Mouse (Mus musculus) kidney, embryonic 16.5 days (tissue): ENCODE measurements around the gene Itga2b. TPM values are rescaled to one million over a fixed set of nuclear protein-coding genes. Genes with fewer than 3 reads are reported as not detected.

Experiments used
- ATAC-seq: fragments of 200-750 bp; cut with Nextera tagmentation; 2 replicates; pipeline ENCODE4 v1.8.0; 2017; ENCODE audit warnings: moderate TSS enrichment; ENCODE audit not compliant: low FRiP score, low TSS enrichment
- H3K27ac ChIP-seq: fragments of 300-500 bp; sonication (generic); 2 replicates; pipeline ENCODE4 v1.5.1; 2014; ENCODE audit warnings: low read length
- H3K27me3 ChIP-seq: fragments of 300-500 bp; sonication (generic); 2 replicates; pipeline ENCODE4 v1.6.1; 2014; ENCODE audit warnings: low read length, control low read depth, mixed read lengths; ENCODE audit not compliant: insufficient read depth
- H3K36me3 ChIP-seq: fragments of 300-500 bp; sonication (generic); 2 replicates; pipeline ENCODE4 v1.6.1; 2014; ENCODE audit warnings: low read length, control low read depth, mixed read lengths; ENCODE audit not compliant: insufficient read depth
- H3K4me1 ChIP-seq: fragments of 300-500 bp; sonication (generic); 2 replicates; pipeline ENCODE4 v1.6.1; 2014; ENCODE audit warnings: low read length, control low read depth, mixed read lengths; ENCODE audit not compliant: insufficient read depth
- H3K4me2 ChIP-seq: fragments of 300-500 bp; sonication (generic); replicated peaks from 2 replicates; pipeline ENCODE4 v1.6.1; 2014; ENCODE audit warnings: low read depth, low read length
- H3K4me3 ChIP-seq: fragments of 300-500 bp; sonication (generic); 2 replicates; pipeline ENCODE4 v1.5.1; 2014; ENCODE audit warnings: mild to moderate bottlenecking, low read length
- H3K9ac ChIP-seq: fragments of 300-500 bp; sonication (generic); replicated peaks from 2 replicates; pipeline ENCODE4 v1.6.1; 2014; ENCODE audit warnings: low read length
- H3K9me3 ChIP-seq: fragments of 300-500 bp; sonication (generic); 2 replicates; pipeline ENCODE4 v1.6.1; 2016; ENCODE audit warnings: low read length, control low read depth
- WGBS: fragments of 180-500 bp; shearing (Covaris S2); extraction: QIAGEN DNeasy Blood & Tissue Kit; methylation state at CpG from one replicate; pipeline ENCODE4 v1.1.7; 2014; 5-methylcytosine and 5-hydroxymethylcytosine counted together
- polyA plus RNA-seq: library from polyadenylated mRNA; unstranded; fragments of >200 nt; fragmentation: Nextera tagmentation; extraction: Ambion mirVana; gene quantifications from 2 replicates; pipeline ENCODE4 v1.2.1, GENCODE M21; 2015

Gene Itga2b
- polyA plus RNA-seq, 1 experiment from 2014 or later, result 10.8 TPM

- ATAC-seq, result peak; percentile 84
- Histone ChIP-seq H3K9ac (no peak overlapping the region), H3K4me1 (no peaks in the 10 kb centered on the region), H3K4me2 (no peak overlapping the region), H3K4me3 (no peak overlapping the region), H3K36me3 (peaks cover 12% of the 10 kb centered on the region), H3K27me3 (no peaks in the 10 kb centered on the region), H3K9me3 (no peaks in the 10 kb centered on the region), H3K27ac (no peak overlapping the region)
- 72% methylated on average over 11 of the region's 11 CpGs for WGBS
Measured at GRCm38 (mm10) chr11:102486733-102487386, 16.9 kb upstream of the Itga2b start.

- Histone ChIP-seq H3K36me3 (peaks cover 56% of the 10 kb centered on the region), H3K9me3 (no peaks in the 10 kb centered on the region), H3K4me1 (no peaks in the 10 kb centered on the region), H3K4me2 (no peak overlapping the region), H3K27me3 (no peaks in the 10 kb centered on the region), H3K9ac (no peak overlapping the region), H3K4me3 (no peak overlapping the region), H3K27ac (no peak overlapping the region)
- no peak for ATAC-seq
- whole genome bisulfite sequencing, result 92% methylated on average over 10 of the region's 10 CpGs
Measured at GRCm38 (mm10) chr11:102481779-102482178, 11.9 kb upstream of the Itga2b start.

- Histone ChIP-seq H3K27me3 (no peaks in the 10 kb centered on the region), H3K36me3 (peaks cover 49% of the 10 kb centered on the region)
- WGBS, result 97% methylated on average over 4 of the region's 4 CpGs
Measured at GRCm38 (mm10) chr11:102480897-102481296, 11.0 kb upstream of the Itga2b start.

GRCm38 (mm10) chr11:102480111-102480510, 10.2 kb upstream of the Itga2b start:
- H3K4me3 ChIP-seq, result no peak overlapping the region
- H3K27ac ChIP-seq, result no peak overlapping the region
- H3K9ac ChIP-seq, result no peak overlapping the region
- peaks cover 45% of the 10 kb centered on the region for H3K36me3 ChIP-seq
- no peaks in the 10 kb centered on the region for H3K27me3 ChIP-seq
- H3K4me2 ChIP-seq, result no peak overlapping the region
- H3K4me1 ChIP-seq, result no peaks in the 10 kb centered on the region
- WGBS, result 95% methylated on average over 15 of the region's 15 CpGs
- no peak for ATAC-seq
- H3K9me3 ChIP-seq, result no peaks in the 10 kb centered on the region

More at GRCm38 (mm10) chr11:102480897-102481296, 11.0 kb upstream of the Itga2b start:
- Histone ChIP-seq H3K4me3 (no peak overlapping the region), H3K4me2 (no peak overlapping the region), H3K4me1 (no peaks in the 10 kb centered on the region), H3K9ac (no peak overlapping the region), H3K9me3 (no peaks in the 10 kb centered on the region), H3K27ac (no peak overlapping the region)
- no peak for ATAC-seq

GRCm38 (mm10) chr11:102479581-102479980, 9.7 kb upstream of the Itga2b start:
- no peak overlapping the region for H3K4me2 ChIP-seq
- H3K4me1 ChIP-seq, result no peaks in the 10 kb centered on the region
- H3K4me3 ChIP-seq, result no peak overlapping the region
- no peaks in the 10 kb centered on the region for H3K27me3 ChIP-seq
- WGBS, result 94% methylated on average over 23 of the region's 23 CpGs
- H3K36me3 ChIP-seq, result peaks cover 45% of the 10 kb centered on the region
- no peak overlapping the region for H3K9ac ChIP-seq
- ATAC-seq, result no peak
- no peak overlapping the region for H3K27ac ChIP-seq
- no peaks in the 10 kb centered on the region for H3K9me3 ChIP-seq

GRCm38 (mm10) chr11:102478671-102479070, 8.7 kb upstream of the Itga2b start:
- H3K4me3 ChIP-seq, result no peak overlapping the region
- H3K4me2 ChIP-seq, result no peak overlapping the region
- no peaks in the 10 kb centered on the region for H3K4me1 ChIP-seq
- H3K9ac ChIP-seq, result no peak overlapping the region
- H3K27me3 ChIP-seq, result no peaks in the 10 kb centered on the region
- H3K36me3 ChIP-seq, result peaks cover 48% of the 10 kb centered on the region
- no peak overlapping the region for H3K27ac ChIP-seq
- H3K9me3 ChIP-seq, result no peaks in the 10 kb centered on the region
- no peak for ATAC-seq
- WGBS, result 91% methylated on average over 3 of the region's 3 CpGs

- peaks cover 30% of the 10 kb centered on the region for H3K36me3 ChIP-seq
- no peak for ATAC-seq
- H3K4me3 ChIP-seq, result no peak overlapping the region
- H3K9ac ChIP-seq, result no peak overlapping the region
- no peaks in the 10 kb centered on the region for H3K9me3 ChIP-seq
- no peaks in the 10 kb centered on the region for H3K27me3 ChIP-seq
- WGBS, result 98% methylated on average over 3 of the region's 3 CpGs
- H3K27ac ChIP-seq, result no peak overlapping the region
- H3K4me2 ChIP-seq, result no peak overlapping the region
- H3K4me1 ChIP-seq, result no peaks in the 10 kb centered on the region
Measured at GRCm38 (mm10) chr11:102475027-102475426, 5.1 kb upstream of the Itga2b start.

- peak; percentile 96 for ATAC-seq
- H3K4me1 ChIP-seq, result peaks cover 18% of the 10 kb centered on the region
- under 1% methylated on average over 37 of the region's 37 CpGs for WGBS
- H3K9me3 ChIP-seq, result no peaks in the 10 kb centered on the region
- peak overlapping the region; percentile 69 for H3K27ac ChIP-seq
- H3K9ac ChIP-seq, result peak overlapping the region; percentile 67
- no peaks in the 10 kb centered on the region for H3K36me3 ChIP-seq
- H3K4me2 ChIP-seq, result peak overlapping the region; percentile 90
- no peaks in the 10 kb centered on the region for H3K27me3 ChIP-seq
- peak overlapping the region; percentile 50 for H3K4me3 ChIP-seq
Measured at GRCm38 (mm10) chr11:102467041-102467631, 2.8 kb downstream of the Itga2b start.

GRCm38 (mm10) chr11:102465713-102466436, 4.0 kb downstream of the Itga2b start:
- WGBS, result 12% methylated on average over 26 of the region's 26 CpGs
- Histone ChIP-seq H3K4me1 (peaks cover 18% of the 10 kb centered on the region), H3K9ac (peak overlapping the region; percentile 12; the same call in 1 of the 2 replicates), H3K27me3 (no peaks in the 10 kb centered on the region), H3K4me3 (0 out of 2 replicates have a peak overlapping the region, but pooled peaks have one; percentile 15), H3K9me3 (no peaks in the 10 kb centered on the region), H3K27ac (no peak overlapping the region), H3K36me3 (no peaks in the 10 kb centered on the region), H3K4me2 (peak overlapping the region; percentile 37)
- no peak for ATAC-seq

- no peak overlapping the region for H3K27ac ChIP-seq
Measured at GRCm38 (mm10) chr11:102464901-102465300, 5.0 kb downstream of the Itga2b start.

More at GRCm38 (mm10) chr11:102464901-102465300, 5.0 kb downstream of the Itga2b start:
- H3K4me2 ChIP-seq, result no peak overlapping the region
- H3K36me3 ChIP-seq, result no peaks in the 10 kb centered on the region
- H3K9ac ChIP-seq, result no peak overlapping the region
- no peaks in the 10 kb centered on the region for H3K27me3 ChIP-seq
- WGBS, result 88% methylated on average over 6 of the region's 6 CpGs
- H3K9me3 ChIP-seq, result no peaks in the 10 kb centered on the region
- no peak overlapping the region for H3K4me3 ChIP-seq
- ATAC-seq, result no peak
- H3K4me1 ChIP-seq, result peaks cover 18% of the 10 kb centered on the region
